Mouse (Mus musculus) kidney, adult 18-20 months (tissue): ENCODE data around the gene Sntb2.
"Not testable (repeated sequence)": the region's sequence is repeated elsewhere in the genome, so short reads cannot be mapped to it uniquely, and the experiment has no call there.

Experiments used
- DNase-seq: peaks from one replicate; pipeline ENCODE4 v3.0.0; 2021

Sntb2 gene

GRCm38 (mm10) chr8:106973526-106973925 lies 38.0 kb downstream of the Sntb2 start:
- DNase-seq: not testable (repeated sequence)

GRCm38 (mm10) chr8:106974754-106975153 lies 39.2 kb downstream of the Sntb2 start:
- DNase-seq: no peak

- DNase-seq: no peak
Observed at GRCm38 (mm10) chr8:106975764-106976163, 40.2 kb downstream of the Sntb2 start.

- DNase-seq: no peak
Observed at GRCm38 (mm10) chr8:106976436-106976835, 40.9 kb downstream of the Sntb2 start.

- peak; percentile 18 for DNase-seq
Observed at GRCm38 (mm10) chr8:106978755-106979251, 43.3 kb downstream of the Sntb2 start.

GRCm38 (mm10) chr8:106985404-106985821 lies 49.9 kb downstream of the Sntb2 start:
- no peak for DNase-seq

- DNase-seq: no peak
Observed at GRCm38 (mm10) chr8:106985951-106986350, 50.4 kb downstream of the Sntb2 start.

GRCm38 (mm10) chr8:106987557-106987956 lies 52.0 kb downstream of the Sntb2 start:
- DNase-seq: no peak

- DNase-seq: no peak
Observed at GRCm38 (mm10) chr8:106991393-106991792, 55.8 kb downstream of the Sntb2 start.

GRCm38 (mm10) chr8:106996339-106996738 lies 60.8 kb downstream of the Sntb2 start:
- DNase-seq: not testable (repeated sequence)

GRCm38 (mm10) chr8:106997416-106997815 lies 61.9 kb downstream of the Sntb2 start:
- no peak for DNase-seq

GRCm38 (mm10) chr8:106999068-106999467 lies 63.5 kb downstream of the Sntb2 start:
- DNase-seq: no peak

- peak; percentile 91 for DNase-seq
Observed at GRCm38 (mm10) chr8:107002532-107002931, 67.0 kb downstream of the Sntb2 start.

- no peak for DNase-seq
Observed at GRCm38 (mm10) chr8:107007795-107008194, 72.2 kb downstream of the Sntb2 start.

- no peak for DNase-seq
Observed at GRCm38 (mm10) chr8:107012666-107013065, 77.1 kb downstream of the Sntb2 start.

- DNase-seq: no peak
Observed at GRCm38 (mm10) chr8:107014915-107015314, 79.4 kb downstream of the Sntb2 start.

GRCm38 (mm10) chr8:107023479-107023878 lies 87.9 kb downstream of the Sntb2 start:
- no peak for DNase-seq

- DNase-seq: no peak
Observed at GRCm38 (mm10) chr8:107029310-107029709, 93.8 kb downstream of the Sntb2 start.

- DNase-seq: no peak
Observed at GRCm38 (mm10) chr8:107030058-107030457, 94.5 kb downstream of the Sntb2 start.

- DNase-seq: peak; percentile 99
Observed at GRCm38 (mm10) chr8:107030650-107031576, 95.4 kb downstream of the Sntb2 start, which contains the start of gene Vps4a. Gene Vps4a, plus strand, starts transcription at chr8:107031222.

- DNase-seq: no peak
Observed at GRCm38 (mm10) chr8:107031577-107032090, 96.1 kb downstream of the Sntb2 start.

GRCm38 (mm10) chr8:107033609-107034008 lies 98.1 kb downstream of the Sntb2 start:
- DNase-seq: not testable (repeated sequence)

GRCm38 (mm10) chr8:107035641-107036040 lies 100.1 kb downstream of the Sntb2 start:
- DNase-seq: no peak

GRCm38 (mm10) chr8:107036626-107037025 lies 101.1 kb downstream of the Sntb2 start:
- DNase-seq: peak; percentile 33
